Mouse (Mus musculus) heart, postnatal 0 days (tissue): ENCODE measurements around the gene Paqr7. TPM values are rescaled to one million over a fixed set of nuclear protein-coding genes. Genes with fewer than 3 reads are reported as not detected.
"Not testable (repeated sequence)": the region's sequence is repeated elsewhere in the genome, so short reads cannot be mapped to it uniquely, and the experiment has no call there.

ENCODE experiments used
- ATAC-seq: fragments of 200-750 bp; cut with Nextera tagmentation; 2 replicates; pipeline ENCODE4 v1.8.0; 2017; ENCODE audit warnings: low read depth, moderate number of reproducible peaks, moderate library complexity; ENCODE audit not compliant: insufficient read depth
- DNase-seq: peaks from one replicate; pipeline ENCODE4 v3.0.0-alpha.2; 2016; ENCODE audit warnings: low spot score
- H3K27ac ChIP-seq: fragments of 300-500 bp; sonication (generic); 2 replicates; pipeline ENCODE4 v1.5.1; 2014; ENCODE audit warnings: low read depth, mild to moderate bottlenecking
- H3K27me3 ChIP-seq: fragments of 300-500 bp; sonication (generic); 2 replicates; pipeline ENCODE4 v1.6.1; 2014; ENCODE audit warnings: low read length, mixed read lengths; ENCODE audit not compliant: control insufficient read depth, insufficient read depth
- H3K36me3 ChIP-seq: fragments of 300-500 bp; sonication (generic); replicated peaks from 2 replicates; pipeline ENCODE4 v1.6.1; 2014; ENCODE audit warnings: low read length, mixed read lengths; ENCODE audit not compliant: control insufficient read depth, insufficient read depth
- H3K4me1 ChIP-seq: fragments of 300-500 bp; sonication (generic); 2 replicates; pipeline ENCODE4 v1.6.1; 2014; ENCODE audit warnings: antibody characterized with exemption; ENCODE audit not compliant: control insufficient read depth, insufficient read depth
- H3K4me2 ChIP-seq: fragments of 300-500 bp; sonication (generic); 2 replicates; pipeline ENCODE4 v1.6.1; 2014; ENCODE audit warnings: low read depth, mild to moderate bottlenecking, low read length, moderate library complexity
- H3K4me3 ChIP-seq: fragments of 300-500 bp; sonication (generic); 2 replicates; pipeline ENCODE4 v1.5.1; 2014; ENCODE audit warnings: low read depth, low read length
- H3K9ac ChIP-seq: fragments of 300-500 bp; sonication (generic); replicated peaks from 2 replicates; pipeline ENCODE4 v1.6.1; 2014; ENCODE audit warnings: low read depth, low read length, mixed read lengths
- H3K9me3 ChIP-seq: fragments of 300-500 bp; sonication (generic); replicated peaks from 2 replicates; pipeline ENCODE4 v1.6.1; 2016; ENCODE audit warnings: low read length; ENCODE audit not compliant: control insufficient read depth
- CTCF ChIP-seq: IDR thresholded peaks from 2 replicates; pipeline ENCODE4 v1.5.1; 2016; ENCODE audit warnings: antibody characterized with exemption, control low read depth, low read depth
- EP300 ChIP-seq: IDR thresholded peaks from 2 replicates; pipeline ENCODE4 v1.6.1; 2016; ENCODE audit warnings: antibody characterized with exemption, low read depth
- WGBS: fragments of 180-500 bp; shearing (Covaris S2); extraction: QIAGEN DNeasy Blood & Tissue Kit; methylation state at CpG from one replicate; pipeline ENCODE4 v1.1.7; 2014; 5-methylcytosine and 5-hydroxymethylcytosine counted together
- polyA plus RNA-seq: library from polyadenylated mRNA; unstranded; fragments of >200 nt; fragmentation: Nextera tagmentation; extraction: Ambion mirVana; gene quantifications from 2 replicates; pipeline ENCODE4 v1.2.1, GENCODE M21; 2015
- total RNA-seq: library from RNA; depleted of rRNA; stranded (reverse); fragments of >200 nt; gene quantifications from 2 replicates; pipeline ENCODE4 v1.2.3, GENCODE M21; 2014; ENCODE audit warnings: low replicate concordance

The Paqr7 gene
- total and polyA plus RNA-seq, 2 experiments from 2014 or later = 15.4 to 25.4 TPM

DNA sequence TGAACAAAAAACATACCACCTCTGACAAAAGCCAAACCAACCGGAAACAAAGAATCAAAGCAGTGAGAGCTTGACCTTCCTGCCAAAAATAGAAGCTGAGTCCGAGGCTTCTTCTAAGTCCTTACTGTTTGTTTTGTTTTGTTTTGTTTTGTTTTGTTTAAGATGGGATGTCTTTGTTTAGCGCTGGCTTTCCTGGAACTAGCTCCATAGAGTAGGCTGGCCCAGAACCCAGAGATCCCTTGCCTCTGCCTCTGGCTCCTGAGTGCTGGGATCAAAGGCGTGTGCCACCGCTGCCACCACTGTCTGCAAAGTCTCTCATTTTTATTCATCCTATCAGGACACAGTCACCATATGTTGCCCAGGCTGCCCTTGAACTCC, 962 bp upstream of the Paqr7 start:
- peak overlapping the region; percentile 81; the same call in 1 of the 2 replicates for H3K27ac ChIP-seq
- no peak overlapping the region for H3K9ac ChIP-seq
- DNase-seq = no peak
- TF ChIP-seq CTCF = no peak
- TF ChIP-seq EP300 = no peak
- no peak overlapping the region for H3K4me3 ChIP-seq
- H3K4me2 ChIP-seq = no peak overlapping the region
- WGBS = 60% methylated on average over 5 of the region's 5 CpGs
- ATAC-seq = no peak
- no peaks in the 10 kb centered on the region for H3K36me3 ChIP-seq
- H3K9me3 ChIP-seq = no peaks in the 10 kb centered on the region
- H3K27me3 ChIP-seq = no peaks in the 10 kb centered on the region
- peaks cover 36% of the 10 kb centered on the region for H3K4me1 ChIP-seq

DNA sequence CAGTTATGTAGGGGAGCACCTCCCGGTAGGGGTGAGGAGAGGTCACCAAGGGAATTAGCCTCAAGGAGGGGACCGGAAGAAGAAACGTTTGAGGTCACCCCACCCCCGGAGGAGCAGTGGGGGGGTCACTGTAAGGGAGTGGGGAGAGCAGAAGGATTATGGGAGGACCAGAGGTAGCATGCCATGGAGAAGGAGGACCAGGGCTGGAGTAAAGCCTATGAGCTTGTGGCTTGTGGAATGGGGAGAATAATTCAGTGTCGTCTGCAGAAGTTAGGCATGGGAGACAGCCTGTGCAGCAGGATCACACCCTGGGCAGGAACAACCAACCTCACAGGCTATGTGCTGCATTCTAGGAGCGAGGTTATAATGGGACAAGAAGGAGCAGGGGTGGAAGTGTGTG, 726 bp downstream of the Paqr7 start:
- Histone ChIP-seq H3K4me1 (peaks cover 36% of the 10 kb centered on the region), H3K4me3 (peak overlapping the region; percentile 60), H3K9ac (peak overlapping the region; percentile 59), H3K9me3 (no peaks in the 10 kb centered on the region), H3K27ac (peak overlapping the region; percentile 81), H3K36me3 (no peaks in the 10 kb centered on the region), H3K4me2 (peak overlapping the region; percentile 96), H3K27me3 (no peaks in the 10 kb centered on the region)
- ATAC-seq = no peak; the same call in 1 of the 2 replicates
- DNase-seq = no peak
- 4% methylated on average over 6 of the region's 6 CpGs for WGBS
- no peak for TF ChIP-seq CTCF
- no peak for TF ChIP-seq EP300

- Histone ChIP-seq H3K4me1 (peaks cover 36% of the 10 kb centered on the region), H3K36me3 (no peaks in the 10 kb centered on the region), H3K4me3 (no peak overlapping the region), H3K27me3 (no peaks in the 10 kb centered on the region), H3K4me2 (peak overlapping the region; percentile 96), H3K9me3 (no peaks in the 10 kb centered on the region), H3K27ac (no peak overlapping the region), H3K9ac (no peak overlapping the region)
- WGBS = 53% methylated on average over 12 of the region's 12 CpGs
- ATAC-seq = no peak
- TF ChIP-seq EP300 = no peak
- no peak for DNase-seq
Observed at GRCm38 (mm10) chr4:134497986-134498731, 1.7 kb downstream of the Paqr7 start.

GRCm38 (mm10) chr4:134498983-134499382, 2.5 kb downstream of the Paqr7 start:
- H3K4me3 ChIP-seq, DNase-seq, H3K27ac ChIP-seq, ATAC-seq, H3K4me2 ChIP-seq, H3K9me3 ChIP-seq, H3K9ac ChIP-seq, H3K27me3 ChIP-seq, H3K36me3 ChIP-seq: not testable (repeated sequence)
- H3K4me1 ChIP-seq = peaks cover 36% of the 10 kb centered on the region
- WGBS = 74% methylated on average over 6 of the region's 6 CpGs

DNA sequence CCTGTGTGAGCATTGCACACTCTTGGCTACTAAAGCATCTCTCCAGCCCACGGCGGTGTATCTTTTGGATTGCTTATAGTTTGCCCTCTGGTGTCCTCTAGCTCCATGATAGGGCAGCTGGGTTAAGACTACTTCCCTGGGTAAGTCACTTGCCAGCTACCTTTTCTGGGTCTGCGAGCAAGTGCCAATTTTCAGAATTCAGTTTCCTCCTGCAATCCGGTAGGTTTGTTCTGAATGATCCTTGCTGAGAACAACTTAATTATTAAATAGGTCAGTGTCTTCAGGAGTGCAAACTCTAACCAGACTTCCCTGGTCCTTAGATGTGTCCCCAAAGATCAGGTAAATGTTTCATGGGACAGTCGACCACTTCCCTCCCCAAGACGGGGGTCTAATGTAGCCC, 4.6 kb downstream of the Paqr7 start:
- 82% methylated on average over 6 of the region's 6 CpGs for WGBS
- Histone ChIP-seq H3K9ac (no peak overlapping the region), H3K4me3 (no peak overlapping the region), H3K36me3 (no peaks in the 10 kb centered on the region), H3K27ac (no peak overlapping the region), H3K4me1 (peaks cover 19% of the 10 kb centered on the region), H3K9me3 (no peaks in the 10 kb centered on the region; the same call in 1 of the 2 replicates), H3K27me3 (no peaks in the 10 kb centered on the region), H3K4me2 (no peak overlapping the region)
- TF ChIP-seq CTCF = no peak
- TF ChIP-seq EP300 = no peak
- no peak for DNase-seq
- ATAC-seq = no peak
